Mouse (Mus musculus): Measurements from ENCODE around the gene Gm6408. TPM values are rescaled to one million over a fixed set of nuclear protein-coding genes. Genes with fewer than 3 reads are reported as not detected.
"Not testable (repeated sequence)": the region's sequence is repeated elsewhere in the genome, so short reads cannot be mapped to it uniquely, and the experiment has no call there.

Gene Gm6408
- polyA plus RNA-seq, 1 experiment from 2014 or later = not detected

- WGBS = 11% methylated on average over 4 of the region's 4 CpGs
Observed at GRCm38 (mm10) chr5:146479564-146479963, 2.2 kb upstream of the Gm6408 start.

GRCm38 (mm10) chr5:146488959-146489358, 7.2 kb downstream of the Gm6408 start:
- not testable (repeated sequence) for H3K4me1 ChIP-seq (ENCODE audit: control insufficient read depth, insufficient read depth, low read length); DNase-seq (ENCODE audit: low spot score); H3K4me2 ChIP-seq (ENCODE audit: low read depth, low read length); H3K27ac ChIP-seq (replicated peaks; ENCODE audit: low read depth, low read length); H3K9ac ChIP-seq (replicated peaks; ENCODE audit: low read length); H3K9me3 ChIP-seq (replicated peaks; ENCODE audit: control insufficient read depth, low read length); H3K27me3 ChIP-seq (ENCODE audit: control insufficient read depth, insufficient read depth, low read length); H3K36me3 ChIP-seq (replicated peaks; ENCODE audit: control insufficient read depth, insufficient read depth, low read depth, low read length); H3K4me3 ChIP-seq (ENCODE audit: low read depth, low read length); ATAC-seq (replicated peaks; ENCODE audit: insufficient number of reproducible peaks, low FRiP score, low TSS enrichment, low read depth)
- WGBS = 11% methylated on average over 3 of the region's 4 CpGs

More at GRCm38 (mm10) chr5:146479564-146479963, 2.2 kb upstream of the Gm6408 start:
- not testable (repeated sequence) for H3K36me3 ChIP-seq (replicated peaks; ENCODE audit: control insufficient read depth, insufficient read depth, low read depth, low read length); H3K4me1 ChIP-seq (ENCODE audit: control insufficient read depth, insufficient read depth, low read length); H3K4me2 ChIP-seq (ENCODE audit: low read depth, low read length); H3K9ac ChIP-seq (replicated peaks; ENCODE audit: low read length); H3K27me3 ChIP-seq (ENCODE audit: control insufficient read depth, insufficient read depth, low read length); H3K9me3 ChIP-seq (replicated peaks; ENCODE audit: control insufficient read depth, low read length); H3K4me3 ChIP-seq (ENCODE audit: low read depth, low read length); H3K27ac ChIP-seq (replicated peaks; ENCODE audit: low read depth, low read length); ATAC-seq (replicated peaks; ENCODE audit: insufficient number of reproducible peaks, low FRiP score, low TSS enrichment, low read depth)
- DNase-seq (ENCODE audit: low spot score) = peak; percentile 6

- H3K4me1 ChIP-seq (ENCODE audit: control insufficient read depth, insufficient read depth, low read length); H3K36me3 ChIP-seq (replicated peaks; ENCODE audit: control insufficient read depth, insufficient read depth, low read depth, low read length); DNase-seq (ENCODE audit: low spot score); H3K4me2 ChIP-seq (ENCODE audit: low read depth, low read length); H3K9me3 ChIP-seq (replicated peaks; ENCODE audit: control insufficient read depth, low read length); H3K27me3 ChIP-seq (ENCODE audit: control insufficient read depth, insufficient read depth, low read length); ATAC-seq (replicated peaks; ENCODE audit: insufficient number of reproducible peaks, low FRiP score, low TSS enrichment, low read depth); H3K9ac ChIP-seq (replicated peaks; ENCODE audit: low read length); H3K4me3 ChIP-seq (ENCODE audit: low read depth, low read length); H3K27ac ChIP-seq (replicated peaks; ENCODE audit: low read depth, low read length): not testable (repeated sequence)
- no CpG with 5 or more reads among the region's 5 CpGs for WGBS
Observed at GRCm38 (mm10) chr5:146491063-146491462, 9.3 kb downstream of the Gm6408 start, which contains the start of gene Gm6370. Gm6370 (plus strand) TSS chr5:146491363.

- not testable (repeated sequence) for ATAC-seq (replicated peaks; ENCODE audit: insufficient number of reproducible peaks, low FRiP score, low TSS enrichment, low read depth); H3K9me3 ChIP-seq (replicated peaks; ENCODE audit: control insufficient read depth, low read length); H3K9ac ChIP-seq (replicated peaks; ENCODE audit: low read length); H3K27ac ChIP-seq (replicated peaks; ENCODE audit: low read depth, low read length); H3K4me3 ChIP-seq (ENCODE audit: low read depth, low read length); H3K27me3 ChIP-seq (ENCODE audit: control insufficient read depth, insufficient read depth, low read length); DNase-seq (ENCODE audit: low spot score); H3K4me1 ChIP-seq (ENCODE audit: control insufficient read depth, insufficient read depth, low read length); H3K4me2 ChIP-seq (ENCODE audit: low read depth, low read length); H3K36me3 ChIP-seq (replicated peaks; ENCODE audit: control insufficient read depth, insufficient read depth, low read depth, low read length)
- WGBS = no CpG with 5 or more reads among the region's 5 CpGs
Observed at GRCm38 (mm10) chr5:146502099-146502498, 20.3 kb downstream of the Gm6408 start, which contains the start of gene 4930449I24Rik. 4930449I24Rik (plus strand) TSS chr5:146502399.

GRCm38 (mm10) chr5:146513823-146514222, 32.1 kb downstream of the Gm6408 start, which contains the start of gene Gm3402:
Gm3402 (plus strand) TSS chr5:146514123.
- H3K27ac ChIP-seq (replicated peaks; ENCODE audit: low read depth, low read length); ATAC-seq (replicated peaks; ENCODE audit: insufficient number of reproducible peaks, low FRiP score, low TSS enrichment, low read depth); DNase-seq (ENCODE audit: low spot score); H3K9me3 ChIP-seq (replicated peaks; ENCODE audit: control insufficient read depth, low read length); H3K4me2 ChIP-seq (ENCODE audit: low read depth, low read length); H3K4me3 ChIP-seq (ENCODE audit: low read depth, low read length); H3K4me1 ChIP-seq (ENCODE audit: control insufficient read depth, insufficient read depth, low read length); H3K27me3 ChIP-seq (ENCODE audit: control insufficient read depth, insufficient read depth, low read length); H3K36me3 ChIP-seq (replicated peaks; ENCODE audit: control insufficient read depth, insufficient read depth, low read depth, low read length); H3K9ac ChIP-seq (replicated peaks; ENCODE audit: low read length): not testable (repeated sequence)
- WGBS = no CpG with 5 or more reads among the region's 5 CpGs

GRCm38 (mm10) chr5:146525501-146525900, 43.7 kb downstream of the Gm6408 start, which contains the start of gene Gm3404:
Gm3404 (plus strand) TSS chr5:146525801.
- H3K4me1 ChIP-seq (ENCODE audit: control insufficient read depth, insufficient read depth, low read length); ATAC-seq (replicated peaks; ENCODE audit: insufficient number of reproducible peaks, low FRiP score, low TSS enrichment, low read depth); H3K4me2 ChIP-seq (ENCODE audit: low read depth, low read length); DNase-seq (ENCODE audit: low spot score); H3K27ac ChIP-seq (replicated peaks; ENCODE audit: low read depth, low read length); H3K4me3 ChIP-seq (ENCODE audit: low read depth, low read length); H3K27me3 ChIP-seq (ENCODE audit: control insufficient read depth, insufficient read depth, low read length); H3K9me3 ChIP-seq (replicated peaks; ENCODE audit: control insufficient read depth, low read length); H3K36me3 ChIP-seq (replicated peaks; ENCODE audit: control insufficient read depth, insufficient read depth, low read depth, low read length); H3K9ac ChIP-seq (replicated peaks; ENCODE audit: low read length): not testable (repeated sequence)
- WGBS = 100% methylated on average over 1 of the region's 3 CpGs

Other genes with a start within 250 kb of the Gm6408 start
- 3.8 and 3.9 TPM in 2 replicates for gene Wasf3, start 97.0 kb upstream of the Gm6408 start, polyA plus RNA-seq (2014; fragmentation: Nextera tagmentation; extraction: Ambion mirVana)
- not detected in 2 replicates for gene Gm6370, start 9.4 kb downstream of the Gm6408 start, polyA plus RNA-seq (2014; fragmentation: Nextera tagmentation; extraction: Ambion mirVana)
- gene 4930449I24Rik, start 20.4 kb downstream of the Gm6408 start, polyA plus RNA-seq (2014; fragmentation: Nextera tagmentation; extraction: Ambion mirVana) = not detected in 2 replicates
- gene Gm3402, start 32.2 kb downstream of the Gm6408 start, polyA plus RNA-seq (2014; fragmentation: Nextera tagmentation; extraction: Ambion mirVana) = not detected in 2 replicates
- not detected in 2 replicates for gene Gm3404, start 43.8 kb downstream of the Gm6408 start, polyA plus RNA-seq (2014; fragmentation: Nextera tagmentation; extraction: Ambion mirVana)
- not detected in 2 replicates for gene Gm3409, start 55.7 kb downstream of the Gm6408 start, polyA plus RNA-seq (2014; fragmentation: Nextera tagmentation; extraction: Ambion mirVana)
- gene Gm3415, start 74.2 kb downstream of the Gm6408 start, polyA plus RNA-seq (2014; fragmentation: Nextera tagmentation; extraction: Ambion mirVana) = not detected in 2 replicates
- gene Gpr12, start 103.3 kb downstream of the Gm6408 start, polyA plus RNA-seq (2014; fragmentation: Nextera tagmentation; extraction: Ambion mirVana) = 0.14 TPM in 1 of 2 replicates, not detected in the other

Data from embryonic facial prominence, embryonic 11.5 days (tissue).